Mouse (Mus musculus) hematopoietic stem cell, adult 5-6 weeks (primary cell): ENCODE results near the gene Mrps9. TPM values are rescaled to one million over a fixed set of nuclear protein-coding genes. Genes with fewer than 3 reads are reported as not detected.
A peak's percentile ranks its signal among the peaks of the same experiment; 100 is the strongest.
"Not testable (repeated sequence)": the region's sequence is repeated elsewhere in the genome, so short reads cannot be mapped to it uniquely, and the experiment has no call there.

Experiments used
- ATAC-seq, 2 experiments: fragments of 125-278 bp in 1 of 2; replicated peaks in 1 of 2; 2 replicates each; pipeline ENCODE4 v1.8.0; 2016 to 2017; ENCODE audit warnings: inconsistent platforms in 2 of 2, mild to moderate bottlenecking in 2 of 2, moderate number of reproducible peaks in 2 of 2, low read depth in 1 of 2, moderate TSS enrichment in 1 of 2; ENCODE audit not compliant: low FRiP score in 2 of 2, poor library complexity in 2 of 2, severe bottlenecking in 2 of 2, insufficient read depth in 1 of 2, low TSS enrichment in 1 of 2
- total RNA-seq: library from RNA; stranded (forward); fragments of 172-1452, 232-1000 nt; gene quantifications from 2 replicates; pipeline ENCODE4 v1.2.3, GENCODE M21; 2017

The Mrps9 gene
- 84.4 and 93.0 TPM in 2 replicates for total RNA-seq

- ATAC-seq: peak; percentile 100
These were observed at the start of gene Mrps9 for GRCm38 (mm10) chr1:42850663-42851397. Mrps9 (plus strand) TSS chr1:42851233.

- no peak for ATAC-seq
These were observed 37.7 kb upstream of the Mrps9 start for GRCm38 (mm10) chr1:42813301-42813845.

- ATAC-seq: no peak
These were observed 36.0 kb upstream of the Mrps9 start for GRCm38 (mm10) chr1:42814798-42815619.

- ATAC-seq: peak; percentile 32 to 70
These were observed 350 bp downstream of the Mrps9 start for GRCm38 (mm10) chr1:42851398-42851767.

- no peak for ATAC-seq
These were observed 777 bp downstream of the Mrps9 start for GRCm38 (mm10) chr1:42851810-42852209.

- no peak for ATAC-seq
These were observed 13.8 kb downstream of the Mrps9 start for GRCm38 (mm10) chr1:42864719-42865250.

GRCm38 (mm10) chr1:42865336-42865939 lies 14.4 kb downstream of the Mrps9 start:
- 0 out of 4 replicates have a peak, but pooled peaks of 1 of the 2 experiments have one; percentile 14 for ATAC-seq

GRCm38 (mm10) chr1:42865986-42866385 lies 15.0 kb downstream of the Mrps9 start:
- ATAC-seq: peak in 1 of 2 experiments; percentile 71; a peak in 1 of 4 replicates

- ATAC-seq: no peak
These were observed 16.2 kb downstream of the Mrps9 start for GRCm38 (mm10) chr1:42867188-42867587.

GRCm38 (mm10) chr1:42874174-42874573 lies 23.1 kb downstream of the Mrps9 start:
- no peak for ATAC-seq

- ATAC-seq: no peak
These were observed 24.2 kb downstream of the Mrps9 start for GRCm38 (mm10) chr1:42875271-42875670.

GRCm38 (mm10) chr1:42876463-42877093 lies 25.5 kb downstream of the Mrps9 start:
- no peak for ATAC-seq

- ATAC-seq: no peak
These were observed 26.2 kb downstream of the Mrps9 start for GRCm38 (mm10) chr1:42877264-42877663.

GRCm38 (mm10) chr1:42878851-42879250 lies 27.8 kb downstream of the Mrps9 start:
- ATAC-seq: no peak

- no peak for ATAC-seq
These were observed 31.2 kb downstream of the Mrps9 start for GRCm38 (mm10) chr1:42882258-42882657.

- not testable (repeated sequence) for ATAC-seq
These were observed 32.4 kb downstream of the Mrps9 start for GRCm38 (mm10) chr1:42883418-42883817.

GRCm38 (mm10) chr1:42887835-42888234 lies 36.8 kb downstream of the Mrps9 start:
- ATAC-seq: no peak
